Mouse (Mus musculus): ENCODE results near the gene Zfpm1. TPM values are rescaled to one million over a fixed set of nuclear protein-coding genes. Genes with fewer than 3 reads are reported as not detected.

The Zfpm1 gene
- polyA plus RNA-seq, 1 experiment from 2014 or later = 11.7 TPM

DNA sequence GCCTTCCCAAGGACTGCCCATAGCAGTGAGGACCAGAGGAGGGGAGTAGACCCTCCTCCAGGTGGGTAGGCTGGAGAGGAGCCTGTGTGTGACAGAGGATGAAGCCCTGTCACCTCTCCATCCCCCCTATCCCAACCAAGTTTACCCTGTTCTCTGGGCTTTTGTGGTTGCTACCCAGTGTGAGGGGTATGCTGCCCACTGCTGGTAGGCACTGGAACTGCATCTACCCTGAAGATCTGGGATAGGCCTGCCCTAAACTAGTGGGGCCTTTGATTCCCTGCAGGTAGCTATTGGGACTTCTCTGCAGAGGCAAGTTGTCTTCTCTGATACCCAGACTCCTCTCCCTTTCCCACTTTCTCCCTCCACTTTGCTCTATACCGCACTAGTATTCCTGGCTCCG is 22.6 kb upstream of the Zfpm1 start:
- ATAC-seq (ENCODE audit: low read depth) = no peak; the same call in 1 of the 2 replicates
- H3K9me3 ChIP-seq (replicated peaks) = no peaks in the 10 kb centered on the region
- no peaks in the 10 kb centered on the region for H3K36me3 ChIP-seq
- H3K27me3 ChIP-seq = peaks cover 79% of the 10 kb centered on the region
- H3K4me3 ChIP-seq (replicated peaks) = no peak overlapping the region
- H3K4me1 ChIP-seq (replicated peaks) = no peaks in the 10 kb centered on the region
- WGBS (ENCODE audit: insufficient replicate concordance) = 47% methylated on average over 2 of the region's 2 CpGs
- DNase-seq = no peak
- H3K4me2 ChIP-seq = no peak overlapping the region
- no peak overlapping the region for H3K9ac ChIP-seq
- no peak overlapping the region for H3K27ac ChIP-seq

- Histone ChIP-seq H3K4me3 (replicated peaks) (no peak overlapping the region), H3K9me3 (replicated peaks) (no peaks in the 10 kb centered on the region), H3K27me3 (peaks cover 79% of the 10 kb centered on the region), H3K4me2 (no peak overlapping the region), H3K4me1 (replicated peaks) (no peaks in the 10 kb centered on the region), H3K9ac (no peak overlapping the region), H3K36me3 (no peaks in the 10 kb centered on the region), H3K27ac (no peak overlapping the region)
- DNase-seq = no peak
- ATAC-seq (ENCODE audit: low read depth) = no peak
- 51% methylated on average over 9 of the region's 9 CpGs for WGBS (ENCODE audit: insufficient replicate concordance)
Measured at GRCm38 (mm10) chr8:122260755-122261154, 21.2 kb upstream of the Zfpm1 start.

GRCm38 (mm10) chr8:122262835-122263234 is 19.1 kb upstream of the Zfpm1 start:
- WGBS (ENCODE audit: insufficient replicate concordance) = 58% methylated on average over 16 of the region's 16 CpGs

DNA sequence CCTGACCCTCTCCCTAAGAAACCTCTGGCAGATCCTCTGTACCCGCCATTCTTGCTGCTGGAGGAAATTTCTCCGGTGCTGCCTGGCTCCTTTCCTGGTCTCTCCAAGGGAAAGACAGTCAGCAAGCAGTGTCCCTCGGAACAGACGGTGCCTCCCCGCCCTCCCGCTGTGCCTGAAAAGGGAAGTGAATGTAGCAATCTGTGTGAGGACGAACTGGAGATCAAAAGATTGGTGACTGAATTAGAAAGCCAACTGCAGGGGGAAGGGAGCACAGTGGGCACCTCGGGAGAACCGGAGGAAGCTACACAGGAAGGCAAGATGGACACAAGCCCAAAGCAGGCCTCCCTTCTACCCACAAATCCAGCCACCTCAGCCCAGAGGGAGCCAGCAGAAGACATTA is 17.7 kb upstream of the Zfpm1 start:
- WGBS (ENCODE audit: insufficient replicate concordance) = 14% methylated on average over 9 of the region's 9 CpGs
- no peak overlapping the region for H3K27ac ChIP-seq
- peaks cover 7% of the 10 kb centered on the region for H3K4me1 ChIP-seq (replicated peaks)
- H3K4me2 ChIP-seq = no peak overlapping the region
- ATAC-seq (ENCODE audit: low read depth) (no peak), DNase-seq (no peak)
- H3K9ac ChIP-seq = no peak overlapping the region
- no peaks in the 10 kb centered on the region for H3K36me3 ChIP-seq
- H3K27me3 ChIP-seq = peaks cover 81% of the 10 kb centered on the region
- H3K4me3 ChIP-seq (replicated peaks) = no peak overlapping the region
- no peaks in the 10 kb centered on the region for H3K9me3 ChIP-seq (replicated peaks)

More at GRCm38 (mm10) chr8:122262835-122263234, 19.1 kb upstream of the Zfpm1 start:
- Histone ChIP-seq H3K9ac (no peak overlapping the region), H3K27me3 (peaks cover 77% of the 10 kb centered on the region), H3K4me3 (replicated peaks) (no peak overlapping the region), H3K9me3 (replicated peaks) (no peaks in the 10 kb centered on the region), H3K4me2 (no peak overlapping the region), H3K36me3 (no peaks in the 10 kb centered on the region), H3K4me1 (replicated peaks) (no peaks in the 10 kb centered on the region), H3K27ac (no peak overlapping the region)
- DNase-seq (no peak), ATAC-seq (ENCODE audit: low read depth) (no peak)

GRCm38 (mm10) chr8:122265522-122265921 is 16.4 kb upstream of the Zfpm1 start:
- DNase-seq (no peak), ATAC-seq (ENCODE audit: low read depth) (no peak)
- H3K27me3 ChIP-seq = peaks cover 90% of the 10 kb centered on the region
- no peaks in the 10 kb centered on the region for H3K9me3 ChIP-seq (replicated peaks)
- 77% methylated on average over 8 of the region's 8 CpGs for WGBS (ENCODE audit: insufficient replicate concordance)
- no peak overlapping the region for H3K27ac ChIP-seq
- H3K4me3 ChIP-seq (replicated peaks) = no peak overlapping the region
- H3K4me1 ChIP-seq (replicated peaks) = peaks cover 12% of the 10 kb centered on the region
- no peak overlapping the region for H3K9ac ChIP-seq
- H3K4me2 ChIP-seq = no peak overlapping the region
- no peaks in the 10 kb centered on the region for H3K36me3 ChIP-seq

GRCm38 (mm10) chr8:122266867-122267266 is 15.1 kb upstream of the Zfpm1 start:
- Histone ChIP-seq H3K27ac (no peak overlapping the region), H3K27me3 (peaks cover 88% of the 10 kb centered on the region), H3K9ac (no peak overlapping the region), H3K9me3 (replicated peaks) (no peaks in the 10 kb centered on the region), H3K4me3 (replicated peaks) (no peak overlapping the region), H3K4me1 (replicated peaks) (peaks cover 12% of the 10 kb centered on the region), H3K4me2 (no peak overlapping the region), H3K36me3 (no peaks in the 10 kb centered on the region)
- ATAC-seq (ENCODE audit: low read depth) = no peak
- 55% methylated on average over 13 of the region's 13 CpGs for WGBS (ENCODE audit: insufficient replicate concordance)
- DNase-seq = no peak

- DNase-seq = no peak
- peaks cover 23% of the 10 kb centered on the region for H3K4me1 ChIP-seq (replicated peaks)
- H3K36me3 ChIP-seq = no peaks in the 10 kb centered on the region
- peak overlapping the region; percentile 67 for H3K9ac ChIP-seq
- no peak for ATAC-seq (ENCODE audit: low read depth)
- no peaks in the 10 kb centered on the region for H3K9me3 ChIP-seq (replicated peaks)
- 49% methylated on average over 24 of the region's 24 CpGs for WGBS (ENCODE audit: insufficient replicate concordance)
- H3K4me2 ChIP-seq = peak overlapping the region; percentile 75
- no peak overlapping the region for H3K27ac ChIP-seq
- H3K4me3 ChIP-seq (replicated peaks) = peak overlapping the region; percentile 57
- peaks cover 70% of the 10 kb centered on the region for H3K27me3 ChIP-seq
Measured at GRCm38 (mm10) chr8:122268861-122269260, 13.1 kb upstream of the Zfpm1 start.

GRCm38 (mm10) chr8:122269404-122269803 is 12.5 kb upstream of the Zfpm1 start:
- 4% methylated on average over 21 of the region's 21 CpGs for WGBS (ENCODE audit: insufficient replicate concordance)
- peaks cover 65% of the 10 kb centered on the region for H3K27me3 ChIP-seq
- H3K9ac ChIP-seq = peak overlapping the region; percentile 67
- peak overlapping the region; percentile 57 for H3K4me3 ChIP-seq (replicated peaks)
- H3K4me1 ChIP-seq (replicated peaks) = peaks cover 28% of the 10 kb centered on the region
- H3K4me2 ChIP-seq = peak overlapping the region; percentile 75
- no peak overlapping the region for H3K27ac ChIP-seq
- no peaks in the 10 kb centered on the region for H3K36me3 ChIP-seq
- peak; percentile 15 for ATAC-seq (ENCODE audit: low read depth)
- no peaks in the 10 kb centered on the region for H3K9me3 ChIP-seq (replicated peaks)
- peak; percentile 74 for DNase-seq

GRCm38 (mm10) chr8:122270555-122270954 is 11.4 kb upstream of the Zfpm1 start:
- H3K4me1 ChIP-seq (replicated peaks) = peaks cover 40% of the 10 kb centered on the region
- no peak overlapping the region for H3K27ac ChIP-seq
- H3K9ac ChIP-seq = no peak overlapping the region
- peaks cover 53% of the 10 kb centered on the region for H3K27me3 ChIP-seq
- ATAC-seq (ENCODE audit: low read depth) = no peak
- WGBS (ENCODE audit: insufficient replicate concordance) = 75% methylated on average over 7 of the region's 7 CpGs
- DNase-seq = no peak
- H3K4me2 ChIP-seq = no peak overlapping the region
- no peaks in the 10 kb centered on the region for H3K36me3 ChIP-seq
- no peak overlapping the region for H3K4me3 ChIP-seq (replicated peaks)
- no peaks in the 10 kb centered on the region for H3K9me3 ChIP-seq (replicated peaks)

GRCm38 (mm10) chr8:122273152-122273551 is 8.8 kb upstream of the Zfpm1 start:
- WGBS (ENCODE audit: insufficient replicate concordance) = 4% methylated on average over 5 of the region's 5 CpGs
- no peaks in the 10 kb centered on the region for H3K9me3 ChIP-seq (replicated peaks)
- DNase-seq = peak; percentile 82
- peak overlapping the region; percentile 62 for H3K27ac ChIP-seq
- no peaks in the 10 kb centered on the region for H3K36me3 ChIP-seq
- H3K27me3 ChIP-seq = peaks cover 29% of the 10 kb centered on the region
- peak; percentile 69 for ATAC-seq (ENCODE audit: low read depth)
- peaks cover 66% of the 10 kb centered on the region for H3K4me1 ChIP-seq (replicated peaks)
- peak overlapping the region; percentile 59; the same call in 1 of the 2 replicates for H3K9ac ChIP-seq
- H3K4me3 ChIP-seq (replicated peaks) = no peak overlapping the region
- H3K4me2 ChIP-seq = peak overlapping the region; percentile 23; the same call in 1 of the 2 replicates

DNA sequence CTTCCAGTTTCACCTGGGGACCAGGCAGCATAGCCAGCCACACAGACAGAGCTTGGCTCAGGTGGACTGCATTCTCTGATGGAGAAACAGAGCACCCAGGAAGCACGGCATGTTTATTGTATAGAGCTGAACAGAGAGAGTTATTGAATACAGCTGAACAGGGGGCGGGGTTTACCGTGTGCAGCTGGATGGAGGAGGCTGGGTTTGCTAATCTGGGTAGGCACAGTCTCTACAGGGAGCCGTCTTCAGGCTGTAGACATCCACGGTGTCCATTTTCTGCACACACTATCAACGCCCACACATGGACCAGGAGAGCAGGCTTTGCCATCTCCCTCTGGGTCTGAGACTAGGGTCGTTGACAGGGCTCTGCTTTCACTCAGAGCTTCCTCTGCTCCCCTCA is 8.1 kb upstream of the Zfpm1 start:
- H3K9me3 ChIP-seq (replicated peaks) = no peaks in the 10 kb centered on the region
- no peak overlapping the region for H3K4me3 ChIP-seq (replicated peaks)
- DNase-seq = peak; percentile 34
- no peaks in the 10 kb centered on the region for H3K36me3 ChIP-seq
- WGBS (ENCODE audit: insufficient replicate concordance) = 20% methylated on average over 7 of the region's 7 CpGs
- peak overlapping the region; percentile 37; the same call in 1 of the 2 replicates for H3K4me2 ChIP-seq
- peak overlapping the region; percentile 59 for H3K9ac ChIP-seq
- H3K27ac ChIP-seq = peak overlapping the region; percentile 62
- H3K27me3 ChIP-seq = peaks cover 24% of the 10 kb centered on the region
- ATAC-seq (ENCODE audit: low read depth) = peak; percentile 74
- peaks cover 70% of the 10 kb centered on the region for H3K4me1 ChIP-seq (replicated peaks)

DNA sequence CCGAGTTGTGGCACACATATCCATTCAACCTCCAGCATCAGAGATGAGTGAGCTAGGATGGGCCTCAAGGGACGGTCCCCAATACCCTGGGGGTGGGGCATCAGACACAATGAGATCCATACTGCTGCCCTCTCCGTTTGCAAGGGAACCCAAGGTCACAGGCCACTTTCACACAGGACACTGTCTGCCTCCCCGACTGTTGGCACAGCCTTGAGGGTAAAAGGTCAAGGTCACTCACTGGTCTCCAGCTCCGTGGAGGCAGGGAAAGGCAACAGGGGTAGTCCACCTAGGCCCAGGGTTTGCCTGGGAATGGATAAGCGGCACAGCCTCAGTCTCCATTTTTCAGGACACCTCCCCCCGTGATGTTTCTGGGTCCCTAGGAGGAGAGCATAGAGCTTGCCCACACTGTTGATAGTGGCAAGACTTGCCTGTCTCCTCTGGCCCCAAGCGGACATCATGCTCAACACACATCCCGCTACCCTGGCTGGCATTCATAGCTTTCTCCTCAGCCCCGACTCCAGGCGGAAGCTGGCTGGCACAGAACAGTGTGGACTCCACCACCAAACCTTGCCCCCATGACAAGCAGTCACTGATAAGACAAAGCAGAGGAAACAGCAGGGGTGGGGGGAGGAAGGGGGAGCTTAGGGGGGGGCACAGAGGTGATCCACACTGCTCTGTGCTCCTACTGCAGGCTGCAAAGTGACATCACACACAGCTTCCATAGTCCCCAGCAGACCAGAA is 7.1 kb upstream of the Zfpm1 start:
- no peaks in the 10 kb centered on the region for H3K36me3 ChIP-seq
- H3K27me3 ChIP-seq = peaks cover 18% of the 10 kb centered on the region
- DNase-seq (no peak), ATAC-seq (ENCODE audit: low read depth) (no peak)
- H3K4me3 ChIP-seq (replicated peaks) = no peak overlapping the region
- H3K9ac ChIP-seq = peak overlapping the region; percentile 59
- H3K4me2 ChIP-seq = no peak overlapping the region; the same call in 1 of the 2 replicates
- H3K27ac ChIP-seq = peak overlapping the region; percentile 62
- 56% methylated on average over 11 of the region's 11 CpGs for WGBS (ENCODE audit: insufficient replicate concordance)
- H3K4me1 ChIP-seq (replicated peaks) = peaks cover 71% of the 10 kb centered on the region
- H3K9me3 ChIP-seq (replicated peaks) = no peaks in the 10 kb centered on the region

Measured in liver, embryonic 13.5 days (tissue).